Mouse (Mus musculus): ENCODE measurements around the gene Etv5.

GRCm38 (mm10) chr16:22377714-22378113, 61.8 kb downstream of the Etv5 start:
- TF ChIP-seq FLI1 (IDR thresholded peaks at IDR 0.05; ENCODE audit: low read length) (no peak), GATA1 (IDR thresholded peaks at IDR 0.05; ENCODE audit: borderline replicate concordance, low read length) (no peak)

All from megakaryocyte, embryonic 14.5 days (primary cell).